Mouse (Mus musculus) heart, adult 18-20 months (tissue): ENCODE data around the gene Atf7. TPM values are rescaled to one million over a fixed set of nuclear protein-coding genes. Genes with fewer than 3 reads are reported as not detected.

Experiments used
- DNase-seq, 2 experiments: peaks; one replicate each; pipeline ENCODE4 v3.0.0; 2021 to 2022; ENCODE audit warnings: mixed read lengths in 1 of 2
- total RNA-seq, 2 experiments: library from RNA; stranded (reverse); gene quantifications; 2 replicates each; pipeline ENCODE4 v1.2.3; 2021

The Atf7 gene
- total RNA-seq, 2 experiments from 2014 or later: 41.2 to 44.9 TPM

GRCm38 (mm10) chr15:102547478-102547877 lies 77.8 kb downstream of the Atf7 start:
- peak; percentile 59 to 68 for DNase-seq

- DNase-seq: peak; percentile 81 to 82
Observed at GRCm38 (mm10) chr15:102546677-102547427, 78.4 kb downstream of the Atf7 start.

- no peak for DNase-seq
Observed at GRCm38 (mm10) chr15:102546246-102546645, 79.0 kb downstream of the Atf7 start.

GRCm38 (mm10) chr15:102544801-102545200 lies 80.5 kb downstream of the Atf7 start:
- DNase-seq: no peak

- DNase-seq: no peak
Observed at GRCm38 (mm10) chr15:102533926-102534325, 91.3 kb downstream of the Atf7 start.

- no peak for DNase-seq
Observed at GRCm38 (mm10) chr15:102532106-102532900, 93.0 kb downstream of the Atf7 start.

- no peak for DNase-seq
Observed at GRCm38 (mm10) chr15:102531586-102531985, 93.7 kb downstream of the Atf7 start.

GRCm38 (mm10) chr15:102530566-102530965 lies 94.7 kb downstream of the Atf7 start:
- no peak for DNase-seq

- no peak for DNase-seq
Observed at GRCm38 (mm10) chr15:102528396-102528795, 96.9 kb downstream of the Atf7 start.

GRCm38 (mm10) chr15:102527936-102528335 lies 97.3 kb downstream of the Atf7 start:
- no peak for DNase-seq

- DNase-seq: no peak
Observed at GRCm38 (mm10) chr15:102526111-102527002, 98.9 kb downstream of the Atf7 start.

- peak; percentile 66 to 84 for DNase-seq
Observed at GRCm38 (mm10) chr15:102524892-102525485, 100.3 kb downstream of the Atf7 start, which contains the start of gene Npff. Npff (minus strand) TSS chr15:102524942.

- no peak for DNase-seq
Observed at GRCm38 (mm10) chr15:102521480-102521879, 103.8 kb downstream of the Atf7 start.

GRCm38 (mm10) chr15:102520416-102520815 lies 104.8 kb downstream of the Atf7 start:
- no peak for DNase-seq

- no peak for DNase-seq
Observed at GRCm38 (mm10) chr15:102519211-102520141, 105.8 kb downstream of the Atf7 start.

- no peak for DNase-seq
Observed at GRCm38 (mm10) chr15:102518859-102519201, 106.4 kb downstream of the Atf7 start.

- peak; percentile 100 for DNase-seq
Observed at GRCm38 (mm10) chr15:102517976-102518858, 107.0 kb downstream of the Atf7 start, which contains the start of gene Tarbp2. Tarbp2 (plus strand) TSS chr15:102518192.

GRCm38 (mm10) chr15:102517631-102517975 lies 107.7 kb downstream of the Atf7 start:
- DNase-seq: no peak

- peak; percentile 80 to 85 for DNase-seq
Observed at GRCm38 (mm10) chr15:102516728-102517404, 108.4 kb downstream of the Atf7 start, which contains the start of gene Map3k12. Map3k12 (minus strand) TSS chr15:102517064.
